Mouse (Mus musculus) limb, embryonic 14.5 days (tissue): Measurements from ENCODE around the gene Ror1. TPM values are rescaled to one million over a fixed set of nuclear protein-coding genes. Genes with fewer than 3 reads are reported as not detected.

Experiments
- ATAC-seq: fragments of 200-750 bp; cut with Nextera tagmentation; 2 replicates; pipeline ENCODE4 v1.8.0; 2017; ENCODE audit warnings: low read depth, moderate number of reproducible peaks, moderate TSS enrichment; ENCODE audit not compliant: low FRiP score
- DNase-seq: peaks from one replicate; pipeline ENCODE4 v3.0.0-alpha.2; 2015; ENCODE audit warnings: low spot score
- H3K27ac ChIP-seq: fragments of 300-500 bp; sonication (generic); replicated peaks from 2 replicates; pipeline ENCODE4 v1.5.1; 2014; ENCODE audit warnings: low read depth, mild to moderate bottlenecking, low read length, moderate library complexity, mixed read lengths
- H3K27me3 ChIP-seq: fragments of 300-500 bp; sonication (generic); 2 replicates; pipeline ENCODE4 v1.6.1; 2014; ENCODE audit warnings: low read length, mixed read lengths; ENCODE audit not compliant: control insufficient read depth, insufficient read depth
- H3K36me3 ChIP-seq: fragments of 300-500 bp; sonication (generic); 2 replicates; pipeline ENCODE4 v1.6.1; 2014; ENCODE audit warnings: mild to moderate bottlenecking, low read length, moderate library complexity, mixed read lengths; ENCODE audit not compliant: control insufficient read depth, insufficient read depth
- H3K4me1 ChIP-seq: fragments of 300-500 bp; sonication (generic); 2 replicates; pipeline ENCODE4 v1.6.1; 2014; ENCODE audit warnings: antibody characterized with exemption, low read length, mixed read lengths; ENCODE audit not compliant: control insufficient read depth, insufficient read depth
- H3K4me2 ChIP-seq: fragments of 300-500 bp; sonication (generic); replicated peaks from 2 replicates; pipeline ENCODE4 v1.6.1; 2014; ENCODE audit warnings: low read depth, mild to moderate bottlenecking, low read length, moderate library complexity; ENCODE audit not compliant: severe bottlenecking
- H3K4me3 ChIP-seq: fragments of 300-500 bp; sonication (generic); replicated peaks from 2 replicates; pipeline ENCODE4 v1.5.1; 2014; ENCODE audit warnings: low read length
- H3K9ac ChIP-seq: fragments of 300-500 bp; sonication (generic); 2 replicates; pipeline ENCODE4 v1.6.1; 2014; ENCODE audit warnings: mild to moderate bottlenecking, low read depth, low read length, moderate library complexity; ENCODE audit not compliant: severe bottlenecking
- H3K9me3 ChIP-seq: fragments of 300-500 bp; sonication (generic); 2 replicates; pipeline ENCODE4 v1.6.1; 2016; ENCODE audit warnings: low read length; ENCODE audit not compliant: control insufficient read depth
- POLR2A ChIP-seq: fragments of 200-500 bp; IDR thresholded peaks from 2 replicates; pipeline ENCODE4 v1.8.0; 2012; ENCODE audit warnings: inconsistent platforms, mild to moderate bottlenecking, moderate library complexity, borderline replicate concordance; ENCODE audit not compliant: insufficient read depth, insufficient read length; ENCODE audit errors: extremely low read depth
- WGBS: fragments of 180-500 bp; shearing (Covaris S2); extraction: QIAGEN DNeasy Blood & Tissue Kit; methylation state at CpG from one replicate; pipeline ENCODE4 v1.1.7; 2014; 5-methylcytosine and 5-hydroxymethylcytosine counted together
- polyA plus RNA-seq, 2 experiments: library from polyadenylated mRNA; depleted of rRNA in 1 of 2; stranded (reverse) in 1 of 2; unstranded in 1 of 2; fragments of >200 nt; fragmentation: Nextera tagmentation in 1 of 2; extraction: Ambion mirVana in 1 of 2; gene quantifications; 2 replicates each; pipeline versions ENCODE4 v1.2.1 to v1.2.3; 2012 to 2014

The Ror1 gene
- polyA plus RNA-seq, 2 experiments, result 8.6 to 12.0 TPM

- Histone ChIP-seq H3K9ac (no peak overlapping the region), H3K4me1 (peaks cover 26% of the 10 kb centered on the region), H3K27me3 (no peaks in the 10 kb centered on the region), H3K4me3 (peak overlapping the region; percentile 13; the same call in 1 of the 2 replicates), H3K27ac (0 out of 2 replicates have a peak overlapping the region, but pooled peaks have one; percentile 14), H3K4me2 (peak overlapping the region; percentile 30), H3K9me3 (no peaks in the 10 kb centered on the region), H3K36me3 (no peaks in the 10 kb centered on the region)
- WGBS, result 24% methylated on average over 14 of the region's 14 CpGs
- DNase-seq, result peak; percentile 38
- TF ChIP-seq POLR2A, result no peak
- ATAC-seq, result no peak
These were observed 74.6 kb downstream of the Ror1 start for GRCm38 (mm10) chr4:100170161-100170650.

- DNase-seq, result no peak
- WGBS, result 33% methylated on average over 5 of the region's 5 CpGs
- H3K4me1 ChIP-seq, result peaks cover 26% of the 10 kb centered on the region
- no peaks in the 10 kb centered on the region for H3K27me3 ChIP-seq
- no peak overlapping the region for H3K4me3 ChIP-seq
- H3K9me3 ChIP-seq, result no peaks in the 10 kb centered on the region
- H3K36me3 ChIP-seq, result no peaks in the 10 kb centered on the region
- no peak for ATAC-seq
- H3K4me2 ChIP-seq, result peak overlapping the region; percentile 30
- H3K9ac ChIP-seq, result no peak overlapping the region
- TF ChIP-seq POLR2A, result no peak
- H3K27ac ChIP-seq, result no peak overlapping the region
These were observed 75.2 kb downstream of the Ror1 start for GRCm38 (mm10) chr4:100170743-100171142.

DNA sequence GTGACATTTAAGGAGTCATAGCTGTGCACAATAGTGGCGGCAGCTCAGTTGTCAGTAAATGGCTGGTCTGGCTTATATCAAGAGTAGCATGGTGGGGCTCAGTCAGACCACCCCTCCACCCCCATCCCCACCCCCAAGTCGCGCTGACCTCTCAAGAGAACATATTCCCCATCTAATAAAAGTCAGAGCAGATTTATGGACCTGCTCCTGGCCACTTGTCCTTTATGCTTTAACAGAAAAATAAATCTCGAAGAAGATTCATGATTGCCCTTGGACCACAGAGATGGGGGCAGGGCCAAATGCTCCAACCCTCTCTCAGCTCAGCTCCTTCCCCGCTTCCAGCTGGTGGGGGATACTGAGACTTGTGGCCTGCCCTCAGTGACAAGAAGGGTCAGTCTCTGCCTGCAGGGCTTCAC lies 75.9 kb downstream of the Ror1 start:
- WGBS, result 10% methylated on average over 5 of the region's 5 CpGs
- Histone ChIP-seq H3K27me3 (no peaks in the 10 kb centered on the region), H3K4me1 (peaks cover 26% of the 10 kb centered on the region), H3K9me3 (no peaks in the 10 kb centered on the region), H3K9ac (no peak overlapping the region), H3K4me2 (no peak overlapping the region), H3K4me3 (no peak overlapping the region), H3K36me3 (no peaks in the 10 kb centered on the region), H3K27ac (no peak overlapping the region)
- ATAC-seq, result no peak
- TF ChIP-seq POLR2A, result no peak
- DNase-seq, result no peak

GRCm38 (mm10) chr4:100175594-100175993 lies 80.0 kb downstream of the Ror1 start:
- 90% methylated on average over 7 of the region's 7 CpGs for WGBS
- DNase-seq (no peak), ATAC-seq (no peak)
- no peaks in the 10 kb centered on the region for H3K36me3 ChIP-seq
- H3K4me3 ChIP-seq, result no peak overlapping the region
- no peak overlapping the region for H3K27ac ChIP-seq
- no peaks in the 10 kb centered on the region for H3K27me3 ChIP-seq
- H3K4me2 ChIP-seq, result no peak overlapping the region
- H3K9me3 ChIP-seq, result no peaks in the 10 kb centered on the region
- TF ChIP-seq POLR2A, result no peak
- H3K9ac ChIP-seq, result no peak overlapping the region
- peaks cover 11% of the 10 kb centered on the region for H3K4me1 ChIP-seq

DNA sequence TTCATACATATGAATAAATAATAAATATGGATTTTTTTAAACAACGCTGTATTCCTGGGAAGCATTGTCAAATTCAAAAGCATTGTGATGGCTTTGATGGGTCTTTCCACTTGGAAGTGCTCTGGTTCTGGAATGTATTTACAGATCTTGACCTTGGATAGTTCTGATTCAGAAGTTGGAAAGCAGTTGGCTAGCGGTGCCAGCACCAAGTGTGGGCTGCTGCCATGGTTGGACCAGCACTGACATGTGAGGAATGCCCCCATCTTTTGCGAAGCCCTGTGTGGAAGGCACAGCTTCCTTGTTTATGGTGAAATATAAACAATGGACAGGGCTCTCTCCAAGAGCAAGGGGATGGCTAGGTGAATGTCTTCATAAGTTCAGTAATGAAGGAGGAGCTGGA lies 82.7 kb downstream of the Ror1 start:
- DNase-seq (no peak), ATAC-seq (no peak)
- H3K9ac ChIP-seq, result no peak overlapping the region
- H3K27me3 ChIP-seq, result no peaks in the 10 kb centered on the region
- no peak overlapping the region for H3K27ac ChIP-seq
- H3K4me3 ChIP-seq, result no peak overlapping the region
- no peak overlapping the region for H3K4me2 ChIP-seq
- WGBS, result 87% methylated on average over 3 of the region's 3 CpGs
- H3K4me1 ChIP-seq, result no peaks in the 10 kb centered on the region
- TF ChIP-seq POLR2A, result no peak
- no peaks in the 10 kb centered on the region for H3K36me3 ChIP-seq
- H3K9me3 ChIP-seq, result no peaks in the 10 kb centered on the region

DNA sequence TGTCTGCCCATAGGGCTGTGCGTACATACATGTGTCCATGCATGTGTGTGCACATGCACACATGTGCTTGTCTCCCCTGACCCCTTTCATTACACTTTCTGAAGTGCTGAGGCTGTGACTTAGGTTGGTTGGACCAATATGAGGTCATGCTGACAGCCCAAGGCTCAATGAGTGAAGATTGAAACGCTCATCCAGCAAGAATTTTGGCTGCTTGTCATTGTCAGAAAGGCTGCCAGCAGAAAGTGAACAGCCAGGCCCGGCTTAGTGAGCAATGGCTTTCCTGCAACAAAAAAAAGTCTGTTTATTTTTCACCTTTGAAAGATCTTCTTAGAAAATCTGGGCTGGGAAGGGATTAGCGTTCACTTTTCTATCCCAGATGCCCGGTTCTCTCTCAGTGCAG lies 86.1 kb downstream of the Ror1 start:
- DNase-seq (peak; percentile 63), ATAC-seq (no peak)
- H3K4me2 ChIP-seq, result no peak overlapping the region
- H3K4me1 ChIP-seq, result no peaks in the 10 kb centered on the region
- H3K9ac ChIP-seq, result no peak overlapping the region
- H3K36me3 ChIP-seq, result no peaks in the 10 kb centered on the region
- H3K27me3 ChIP-seq, result no peaks in the 10 kb centered on the region; the same call in 1 of the 2 replicates
- H3K27ac ChIP-seq, result no peak overlapping the region
- no peak overlapping the region for H3K4me3 ChIP-seq
- no peaks in the 10 kb centered on the region for H3K9me3 ChIP-seq
- WGBS, result 59% methylated on average over 5 of the region's 5 CpGs
- TF ChIP-seq POLR2A, result no peak
